ENCODE assay signal across 11 mouse cellular contexts in genomic region chr4:57815355-57815754, GRCm38 (mm10).
"Had no signal": no experiment of that assay in that cellular context is flagged by ENCODE, and none has a peak within 500 bp of the region (broad histone marks: within the 10 kb centered on the region; RNA-seq: fewer than 3 reads in every experiment).

No protein-coding gene starts in this region.

- H3K27ac ChIP-seq: hindbrain, embryonic 14.5 days; layer of hippocampus, adult 2 months; limb, embryonic 13.5 days; midbrain, embryonic 12.5 days; neural tube, embryonic 15.5 days had no signal

- H3K4me3 ChIP-seq: layer of hippocampus, adult 2 months; limb, embryonic 13.5 days; midbrain, embryonic 12.5 days; neural tube, embryonic 15.5 days had no signal

- H3K36me3 ChIP-seq: midbrain, embryonic 12.5 days; neural tube, embryonic 15.5 days had no signal

- H3K9me3 ChIP-seq: midbrain, embryonic 12.5 days; neural tube, embryonic 15.5 days had no signal

- H3K4me1 ChIP-seq: midbrain, embryonic 12.5 days; neural tube, embryonic 15.5 days had no signal

- H3K27me3 ChIP-seq: limb, embryonic 13.5 days; midbrain, embryonic 12.5 days; neural tube, embryonic 15.5 days had no signal

- H3K4me2 ChIP-seq: hindbrain, embryonic 14.5 days; limb, embryonic 13.5 days; liver, embryonic 11.5 days; midbrain, embryonic 12.5 days; neural tube, embryonic 15.5 days had no signal

- H3K9ac ChIP-seq: hindbrain, embryonic 14.5 days; limb, embryonic 13.5 days; midbrain, embryonic 12.5 days; neural tube, embryonic 15.5 days had no signal

- DNase-seq: kidney, adult 11 months; kidney, postnatal 25 days; left cerebral cortex, postnatal 4 days; lung, adult 2 months; thymus, postnatal 36 days had no signal
